Mouse (Mus musculus) hindbrain, embryonic 11.5 days (tissue): Measurements from ENCODE around the gene Apoc4. TPM values are rescaled to one million over a fixed set of nuclear protein-coding genes. Genes with fewer than 3 reads are reported as not detected.

ENCODE experiments used
- ATAC-seq: fragments of 200-750 bp; cut with Nextera tagmentation; 2 replicates; pipeline ENCODE4 v1.8.0; 2017; ENCODE audit warnings: mild to moderate bottlenecking, moderate TSS enrichment, moderate library complexity; ENCODE audit not compliant: low FRiP score
- DNase-seq: peaks from one replicate; pipeline ENCODE4 v3.0.0-alpha.2; 2015; ENCODE audit warnings: low spot score
- H3K27ac ChIP-seq: fragments of 300-500 bp; sonication (generic); 2 replicates; pipeline ENCODE4 v1.5.1; 2014; ENCODE audit warnings: mild to moderate bottlenecking, low read depth, low read length
- H3K27me3 ChIP-seq: fragments of 300-500 bp; sonication (generic); 2 replicates; pipeline ENCODE4 v1.6.1; 2014; ENCODE audit warnings: mild to moderate bottlenecking, low read length, moderate library complexity, mixed read lengths; ENCODE audit not compliant: control insufficient read depth, insufficient read depth
- H3K36me3 ChIP-seq: fragments of 300-500 bp; sonication (generic); 2 replicates; pipeline ENCODE4 v1.6.1; 2014; ENCODE audit warnings: mild to moderate bottlenecking, low read length, moderate library complexity, mixed read lengths; ENCODE audit not compliant: control insufficient read depth, insufficient read depth
- H3K4me1 ChIP-seq: fragments of 300-500 bp; sonication (generic); replicated peaks from 2 replicates; pipeline ENCODE4 v1.6.1; 2014; ENCODE audit warnings: low read length, mixed read lengths; ENCODE audit not compliant: control insufficient read depth, insufficient read depth
- H3K4me2 ChIP-seq: fragments of 300-500 bp; sonication (generic); replicated peaks from 2 replicates; pipeline ENCODE4 v1.6.1; 2014; ENCODE audit warnings: mild to moderate bottlenecking, low read depth, low read length
- H3K4me3 ChIP-seq: fragments of 300-500 bp; sonication (generic); 2 replicates; pipeline ENCODE4 v1.5.1; 2014; ENCODE audit warnings: low read depth, low read length
- H3K9ac ChIP-seq: fragments of 300-500 bp; sonication (generic); 2 replicates; pipeline ENCODE4 v1.6.1; 2014; ENCODE audit warnings: low read depth, low read length
- H3K9me3 ChIP-seq: fragments of 300-500 bp; sonication (generic); 2 replicates; pipeline ENCODE4 v1.6.1; 2016; ENCODE audit warnings: low read length; ENCODE audit not compliant: control insufficient read depth
- WGBS: fragments of 180-500 bp; shearing (Covaris S2); extraction: QIAGEN DNeasy Blood & Tissue Kit; methylation state at CpG from one replicate; pipeline ENCODE4 v1.1.7; 2014; 5-methylcytosine and 5-hydroxymethylcytosine counted together
- polyA plus RNA-seq: library from polyadenylated mRNA; unstranded; fragments of >200 nt; fragmentation: Nextera tagmentation; extraction: Ambion mirVana; gene quantifications from 2 replicates; pipeline ENCODE4 v1.2.1, GENCODE M21; 2014

The Apoc4 gene
- polyA plus RNA-seq, 1 experiment from 2014 or later = not detected

- Histone ChIP-seq H3K9me3 (peaks cover 1% of the 10 kb centered on the region), H3K4me1 (peaks cover 5% of the 10 kb centered on the region), H3K36me3 (0 out of 2 replicates have a peak, but pooled peaks cover 4% of the 10 kb centered on the region), H3K27me3 (no peaks in the 10 kb centered on the region), H3K9ac (peak overlapping the region; percentile 53), H3K4me3 (peak overlapping the region; percentile 99), H3K27ac (peak overlapping the region; percentile 87), H3K4me2 (peak overlapping the region; percentile 60)
- WGBS = 7% methylated on average over 18 of the region's 18 CpGs
- no peak for DNase-seq
- no peak for ATAC-seq
Observed at GRCm38 (mm10) chr7:19716055-19716682, 34.9 kb upstream of the Apoc4 start.

DNA sequence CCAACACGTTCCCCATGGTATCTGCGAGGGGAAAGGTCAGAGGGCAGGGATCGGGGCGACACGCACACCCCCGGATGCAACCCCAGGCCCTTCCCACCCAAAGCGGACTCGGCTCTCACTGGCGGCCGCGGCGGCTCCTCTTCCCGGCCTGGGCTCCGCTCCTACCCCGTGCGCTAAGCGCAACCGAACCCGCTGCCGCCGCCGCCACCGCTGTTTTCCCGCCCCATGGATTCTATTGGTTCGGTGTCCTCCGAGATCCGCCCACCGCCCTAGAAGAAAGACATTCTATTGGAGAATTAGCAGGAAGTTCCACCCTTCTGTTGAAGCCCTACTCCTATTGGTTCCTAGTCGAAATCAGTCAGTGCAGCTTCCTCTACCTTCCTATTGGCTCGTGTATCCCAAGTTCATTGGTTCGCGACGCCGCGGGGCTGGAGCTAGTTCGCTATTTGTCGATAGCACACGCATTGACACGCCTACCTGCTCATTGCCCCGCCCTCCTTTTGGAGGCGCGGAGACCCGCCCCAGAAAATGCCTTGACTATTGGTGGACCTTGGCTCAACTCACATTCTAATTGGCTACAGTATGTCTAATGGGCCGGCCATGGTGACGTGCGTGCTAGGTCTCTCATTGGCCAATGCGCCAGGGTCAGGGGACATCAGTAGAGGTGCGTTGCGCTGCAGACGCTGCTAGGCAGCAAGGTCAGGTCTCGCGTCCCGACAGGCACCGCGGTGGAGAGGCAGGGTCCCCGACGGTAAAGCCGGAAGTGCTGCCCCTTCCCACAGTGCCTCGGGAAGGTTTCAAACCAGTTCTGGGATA, 34.2 kb upstream of the Apoc4 start, which contains the start of gene Tomm40:
TSS of gene Tomm40 (minus strand) at position 200 of the 816 bp plus-strand sequence.
- WGBS = under 1% methylated on average over 49 of the region's 59 CpGs
- Histone ChIP-seq H3K4me3 (peak within 1 kb of the TSS; percentile 99), H3K27me3 (no peaks in the 10 kb centered on the region), H3K9ac (peak within 1 kb of the TSS; percentile 92), H3K27ac (peak within 1 kb of the TSS; percentile 87), H3K4me1 (peaks cover 5% of the 10 kb centered on the region), H3K4me2 (peak within 1 kb of the TSS; percentile 91), H3K9me3 (no peaks in the 10 kb centered on the region; the same call in 1 of the 2 replicates), H3K36me3 (0 out of 2 replicates have a peak, but pooled peaks cover 4% of the 10 kb centered on the region)
- peak; percentile 100 for ATAC-seq
- peak; percentile 100 for DNase-seq

GRCm38 (mm10) chr7:19714836-19715235, 33.6 kb upstream of the Apoc4 start:
- Histone ChIP-seq H3K9ac (peak overlapping the region; percentile 92), H3K4me2 (peak overlapping the region; percentile 91), H3K9me3 (no peaks in the 10 kb centered on the region), H3K27ac (peak overlapping the region; percentile 56; the same call in 1 of the 2 replicates), H3K4me1 (peaks cover 5% of the 10 kb centered on the region), H3K27me3 (no peaks in the 10 kb centered on the region), H3K36me3 (0 out of 2 replicates have a peak, but pooled peaks cover 4% of the 10 kb centered on the region), H3K4me3 (peak overlapping the region; percentile 99)
- no peak for DNase-seq
- 1% methylated on average over 38 of the region's 39 CpGs for WGBS
- no peak for ATAC-seq

DNA sequence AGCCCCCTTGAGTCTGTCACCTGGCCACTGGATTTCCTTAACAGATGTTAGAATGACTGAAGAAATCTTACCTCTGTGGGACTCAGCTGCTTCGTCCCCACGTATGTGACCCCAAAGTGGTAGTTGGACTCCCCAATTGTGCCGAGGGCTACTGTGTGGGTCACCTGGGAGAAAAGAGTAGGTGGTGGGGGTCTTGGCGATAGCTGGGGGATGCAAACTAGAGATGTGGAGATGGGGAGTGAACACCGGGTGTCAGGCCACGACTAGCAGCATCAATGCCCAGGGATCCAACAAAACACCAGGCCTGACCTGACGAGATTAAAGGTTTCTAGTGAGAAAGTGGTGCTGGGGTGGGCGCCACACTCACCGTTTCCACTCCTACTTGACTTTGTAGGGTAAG, 32.3 kb upstream of the Apoc4 start:
- Histone ChIP-seq H3K4me1 (peaks cover 5% of the 10 kb centered on the region), H3K4me2 (no peak overlapping the region), H3K9ac (no peak overlapping the region), H3K4me3 (no peak overlapping the region), H3K36me3 (0 out of 2 replicates have a peak, but pooled peaks cover 4% of the 10 kb centered on the region), H3K27me3 (no peaks in the 10 kb centered on the region), H3K9me3 (no peaks in the 10 kb centered on the region), H3K27ac (no peak overlapping the region)
- WGBS = 85% methylated on average over 9 of the region's 9 CpGs
- ATAC-seq (no peak), DNase-seq (no peak)

GRCm38 (mm10) chr7:19713196-19713595, 31.9 kb upstream of the Apoc4 start:
- H3K4me2 ChIP-seq = no peak overlapping the region
- H3K27me3 ChIP-seq = no peaks in the 10 kb centered on the region
- H3K9me3 ChIP-seq = no peaks in the 10 kb centered on the region
- DNase-seq (peak; percentile 27), ATAC-seq (no peak)
- no peak overlapping the region for H3K27ac ChIP-seq
- 0 out of 2 replicates have a peak, but pooled peaks cover 4% of the 10 kb centered on the region for H3K36me3 ChIP-seq
- 59% methylated on average over 4 of the region's 4 CpGs for WGBS
- no peak overlapping the region for H3K9ac ChIP-seq
- H3K4me1 ChIP-seq = peaks cover 5% of the 10 kb centered on the region
- H3K4me3 ChIP-seq = no peak overlapping the region

- no peaks in the 10 kb centered on the region for H3K27me3 ChIP-seq
- ATAC-seq (no peak), DNase-seq (no peak)
Observed at GRCm38 (mm10) chr7:19712414-19712813, 31.1 kb upstream of the Apoc4 start.

GRCm38 (mm10) chr7:19710650-19711049, 29.4 kb upstream of the Apoc4 start:
- H3K4me2 ChIP-seq = no peak overlapping the region
- no peaks in the 10 kb centered on the region for H3K9me3 ChIP-seq
- H3K27me3 ChIP-seq = no peaks in the 10 kb centered on the region
- H3K27ac ChIP-seq = no peak overlapping the region
- no peak overlapping the region for H3K4me3 ChIP-seq
- no peak for ATAC-seq
- no peak overlapping the region for H3K9ac ChIP-seq
- peaks cover 5% of the 10 kb centered on the region for H3K4me1 ChIP-seq
- 0 out of 2 replicates have a peak, but pooled peaks cover 6% of the 10 kb centered on the region for H3K36me3 ChIP-seq
- 89% methylated on average over 10 of the region's 10 CpGs for WGBS
- DNase-seq = no peak

More at GRCm38 (mm10) chr7:19712414-19712813, 31.1 kb upstream of the Apoc4 start:
- H3K9ac ChIP-seq = no peak overlapping the region
- peaks cover 5% of the 10 kb centered on the region for H3K4me1 ChIP-seq
- 82% methylated on average over 4 of the region's 4 CpGs for WGBS
- no peaks in the 10 kb centered on the region for H3K9me3 ChIP-seq
- 0 out of 2 replicates have a peak, but pooled peaks cover 5% of the 10 kb centered on the region for H3K36me3 ChIP-seq
- no peak overlapping the region for H3K4me2 ChIP-seq
- no peak overlapping the region for H3K4me3 ChIP-seq
- H3K27ac ChIP-seq = no peak overlapping the region

- no peaks in the 10 kb centered on the region for H3K9me3 ChIP-seq
- H3K4me2 ChIP-seq = no peak overlapping the region
- no peak overlapping the region for H3K27ac ChIP-seq
- H3K4me3 ChIP-seq = no peak overlapping the region
- H3K4me1 ChIP-seq = no peaks in the 10 kb centered on the region
- DNase-seq (no peak), ATAC-seq (no peak)
- no peak overlapping the region for H3K9ac ChIP-seq
- 0 out of 2 replicates have a peak, but pooled peaks cover 5% of the 10 kb centered on the region for H3K36me3 ChIP-seq
- 97% methylated on average over 7 of the region's 7 CpGs for WGBS
- no peaks in the 10 kb centered on the region for H3K27me3 ChIP-seq
Observed at GRCm38 (mm10) chr7:19705271-19705670, 24.0 kb upstream of the Apoc4 start.
